Mouse (Mus musculus) kidney, adult 2 months (tissue): ENCODE measurements around the gene Ryr1. TPM values are rescaled to one million over a fixed set of nuclear protein-coding genes. Genes with fewer than 3 reads are reported as not detected.

Experiments used
- DNase-seq: peaks from one replicate; pipeline ENCODE4 v3.0.0; 2021
- H3K27ac ChIP-seq: fragments of 200-500 bp; 2 replicates; pipeline ENCODE4 v1.5.1; 2012; ENCODE audit warnings: low read depth, low read length, control low read depth, inconsistent platforms; ENCODE audit not compliant: insufficient read depth
- H3K27me3 ChIP-seq: fragments of 200-500 bp; replicated peaks from 2 replicates; pipeline ENCODE4 v1.6.1; 2012; ENCODE audit warnings: mild to moderate bottlenecking, moderate library complexity, low read length, inconsistent platforms; ENCODE audit not compliant: control insufficient read depth, insufficient read depth
- H3K36me3 ChIP-seq: fragments of 200-500 bp; 2 replicates; pipeline ENCODE4 v1.6.1; 2012; ENCODE audit warnings: mild to moderate bottlenecking, moderate library complexity, low read length, inconsistent platforms; ENCODE audit not compliant: control insufficient read depth, insufficient read depth
- H3K4me1 ChIP-seq: fragments of 200-500 bp; 2 replicates; pipeline ENCODE4 v1.6.1; 2011; ENCODE audit warnings: low read length; ENCODE audit not compliant: control insufficient read depth, insufficient read depth
- H3K4me3 ChIP-seq: fragments of 200-500 bp; 2 replicates; pipeline ENCODE4 v1.5.1; 2011; ENCODE audit warnings: mild to moderate bottlenecking, low read depth, low read length, control low read depth; ENCODE audit not compliant: insufficient read depth
- CTCF ChIP-seq: fragments of 200-500 bp; conservative IDR thresholded peaks from 2 replicates; pipeline ENCODE4 v1.5.1; 2011; ENCODE audit warnings: low read depth, mild to moderate bottlenecking, control low read depth, low read length, moderate library complexity, mixed read lengths; ENCODE audit not compliant: insufficient read depth, insufficient read length
- POLR2A ChIP-seq: fragments of 200-500 bp; IDR thresholded peaks from one replicate; pipeline ENCODE4 v1.6.1; 2011; ENCODE audit warnings: low read depth, low read length, control low read depth
- WGBS: fragments of 180-500 bp; shearing (Covaris S2); methylation state at CpG from one replicate; pipeline ENCODE4 v1.1.7; 2018; 5-methylcytosine and 5-hydroxymethylcytosine counted together
- polyA plus RNA-seq: library from polyadenylated mRNA; depleted of rRNA; stranded (reverse); fragments of >200 nt; gene quantifications from 2 replicates; pipeline ENCODE4 v1.2.3, GENCODE M21; 2012

Gene Ryr1
- polyA plus RNA-seq, 1 experiment, result 3.0 TPM

DNA sequence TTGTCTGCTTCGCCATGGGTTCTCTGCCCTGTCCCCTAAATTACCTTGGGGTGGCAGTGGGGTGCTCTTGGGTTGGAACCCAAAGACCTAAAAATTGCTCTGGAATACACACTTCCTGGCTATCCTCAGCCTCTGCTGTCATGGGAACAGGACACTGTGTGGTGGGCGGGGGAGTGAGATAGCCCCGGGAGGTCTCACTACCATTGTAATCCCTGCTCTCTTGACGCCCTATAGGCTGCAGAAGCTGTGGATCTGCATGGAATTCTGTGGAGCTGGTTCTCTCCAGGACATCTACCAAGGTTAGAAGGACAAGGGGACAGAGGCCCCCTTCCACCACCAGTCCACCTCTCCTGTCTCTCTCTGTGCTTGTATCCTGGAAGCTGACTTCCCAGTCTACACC lies 141.1 kb downstream of the Ryr1 start:
- 91% methylated on average over 4 of the region's 4 CpGs for WGBS
- H3K4me3 ChIP-seq, result no peak overlapping the region
- TF ChIP-seq CTCF (no peak), POLR2A (no peak)
- no peaks in the 10 kb centered on the region for H3K36me3 ChIP-seq
- no peak for DNase-seq
- H3K4me1 ChIP-seq, result no peaks in the 10 kb centered on the region; the same call in 1 of the 2 replicates
- no peak overlapping the region for H3K27ac ChIP-seq
- H3K27me3 ChIP-seq, result no peaks in the 10 kb centered on the region

DNA sequence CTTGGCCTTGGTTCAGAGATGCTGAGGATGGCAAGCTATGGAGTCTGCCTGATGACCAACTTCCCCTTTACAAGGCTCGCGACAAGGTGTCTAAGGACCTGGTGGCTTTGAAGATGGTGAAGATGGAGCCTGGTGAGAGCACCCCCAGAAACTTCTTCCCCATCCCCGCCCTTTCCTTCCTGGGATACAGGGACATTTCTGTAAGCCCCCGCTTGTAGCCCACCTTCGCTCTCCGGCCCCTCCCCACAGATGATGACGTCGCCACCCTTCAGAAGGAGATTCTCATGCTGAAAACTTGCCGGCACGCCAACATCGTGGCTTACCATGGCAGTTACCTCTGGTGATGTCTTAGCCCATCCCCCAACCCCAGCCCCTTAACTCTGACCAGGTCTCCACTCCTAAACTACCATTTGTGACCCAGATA lies 141.8 kb downstream of the Ryr1 start:
- H3K4me3 ChIP-seq, result no peak overlapping the region
- no peaks in the 10 kb centered on the region for H3K27me3 ChIP-seq
- 79% methylated on average over 11 of the region's 11 CpGs for WGBS
- TF ChIP-seq POLR2A, result no peak
- TF ChIP-seq CTCF, result no peak
- peaks cover 2% of the 10 kb centered on the region; the same call in 1 of the 2 replicates for H3K4me1 ChIP-seq
- no peak overlapping the region for H3K27ac ChIP-seq
- DNase-seq, result no peak
- no peaks in the 10 kb centered on the region for H3K36me3 ChIP-seq

DNA sequence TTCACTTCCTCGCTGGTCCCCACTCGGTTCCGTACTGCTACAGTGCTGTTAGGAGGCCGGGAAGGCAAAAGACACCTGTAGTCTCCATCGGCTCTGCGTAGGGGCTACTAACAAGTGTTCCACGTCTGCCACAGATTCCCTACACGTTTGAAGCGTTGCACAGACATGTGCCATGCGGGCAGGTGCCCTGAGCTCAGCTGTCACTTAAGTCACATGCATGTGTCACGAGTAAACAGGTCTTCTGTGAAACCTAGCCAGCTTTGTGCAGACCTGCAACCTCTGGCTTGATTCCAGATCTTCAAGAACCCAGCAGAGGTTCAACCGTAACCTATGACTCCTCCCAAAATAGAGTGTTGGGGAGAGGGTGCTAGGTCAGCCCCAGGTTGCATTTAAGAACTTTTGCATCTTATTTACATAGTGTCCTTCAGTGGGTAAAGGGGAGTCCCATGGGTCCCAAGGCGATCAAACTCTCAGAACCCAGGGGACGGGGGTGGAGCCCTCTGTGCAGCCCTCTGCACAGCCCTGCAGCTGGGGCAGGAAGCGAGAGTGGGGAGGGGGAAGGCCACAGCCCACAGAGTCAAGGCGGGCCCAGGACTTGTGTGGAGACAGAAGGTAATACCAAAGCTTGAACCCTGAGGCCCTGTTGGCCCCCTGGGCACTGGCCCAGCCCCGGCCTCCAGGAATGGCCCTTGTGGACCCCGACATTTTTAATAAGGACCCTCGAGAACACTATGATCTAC lies 142.5 kb downstream of the Ryr1 start:
- 13% methylated on average over 19 of the region's 19 CpGs for WGBS
- Histone ChIP-seq H3K27ac (peak overlapping the region; percentile 32; the same call in 1 of the 2 replicates), H3K4me3 (peak overlapping the region; percentile 52), H3K36me3 (no peaks in the 10 kb centered on the region), H3K4me1 (peaks cover 3% of the 10 kb centered on the region; the same call in 1 of the 2 replicates), H3K27me3 (no peaks in the 10 kb centered on the region)
- TF ChIP-seq POLR2A, result no peak
- no peak for TF ChIP-seq CTCF
- no peak for DNase-seq

DNA sequence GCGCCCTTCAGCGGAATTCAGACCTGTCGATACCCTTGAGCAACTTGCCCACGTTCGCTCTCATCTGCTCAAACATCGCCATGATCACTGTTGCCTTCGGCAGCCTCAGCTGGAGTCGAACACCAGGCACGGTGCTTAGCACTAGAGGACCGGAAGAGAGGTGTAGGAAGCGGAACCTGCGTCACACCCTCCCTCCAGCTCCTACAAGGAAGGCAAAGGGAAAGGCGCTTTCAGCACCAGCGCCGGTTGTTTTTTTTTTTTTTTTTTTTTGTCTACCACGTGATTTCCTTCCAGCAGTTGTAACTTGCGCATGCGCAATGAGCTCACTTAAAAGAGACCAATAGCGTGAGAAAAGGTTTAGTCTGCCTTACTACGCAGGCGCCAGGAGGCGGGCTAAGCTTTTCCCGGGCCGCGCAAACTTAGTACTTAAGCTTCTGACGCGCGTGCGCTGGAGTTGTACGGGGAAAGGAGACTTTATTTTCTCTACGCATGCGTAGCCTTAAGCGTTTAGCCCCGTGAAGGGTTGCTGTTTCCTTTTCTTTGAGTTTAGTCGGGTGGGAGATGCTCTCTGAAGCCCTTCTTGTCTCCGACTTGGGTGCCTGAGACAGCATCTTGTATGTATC lies 143.2 kb downstream of the Ryr1 start, which contains the start of the genes Eif3k and Map4k1:
TSS of gene Eif3k (minus strand) at position 214 of the 623 bp plus-strand sequence.
TSS of gene Map4k1 (plus strand) at position 400 of the 623 bp plus-strand sequence.
- Histone ChIP-seq H3K36me3 (no peaks in the 10 kb centered on the region), H3K27me3 (no peaks in the 10 kb centered on the region), H3K4me1 (peaks cover 8% of the 10 kb centered on the region; the same call in 1 of the 2 replicates), H3K27ac (peak within 1 kb of the TSS; percentile 32; the same call in 1 of the 2 replicates), H3K4me3 (peak within 1 kb of the TSS; percentile 58)
- DNase-seq, result peak; percentile 99
- under 1% methylated on average over 36 of the region's 36 CpGs for WGBS
- TF ChIP-seq CTCF (no peak), POLR2A (peak; percentile 71)

DNA sequence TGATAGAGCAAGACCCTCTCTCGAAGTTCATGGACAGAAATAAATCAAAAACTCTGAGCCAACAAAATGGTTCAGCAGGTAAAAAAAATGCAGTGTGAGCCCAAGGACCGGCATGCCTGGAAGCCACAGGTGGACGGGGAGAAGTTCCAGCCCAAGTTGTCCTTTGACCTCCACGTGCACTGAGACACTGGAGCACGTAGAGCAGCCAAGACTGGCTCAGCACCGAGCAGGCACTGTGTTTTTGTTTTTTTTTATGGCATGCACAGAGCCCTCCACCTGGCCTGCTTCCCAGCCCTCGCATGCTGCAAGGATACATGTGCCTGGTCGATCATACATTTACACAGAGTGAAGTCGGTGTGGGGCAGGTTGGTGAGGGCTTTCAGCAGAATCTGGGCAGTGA lies 147.4 kb downstream of the Ryr1 start:
- TF ChIP-seq CTCF (no peak), POLR2A (no peak)
- WGBS, result 35% methylated on average over 9 of the region's 9 CpGs
- H3K4me1 ChIP-seq, result peaks cover 8% of the 10 kb centered on the region; the same call in 1 of the 2 replicates
- H3K27me3 ChIP-seq, result no peaks in the 10 kb centered on the region
- H3K36me3 ChIP-seq, result no peaks in the 10 kb centered on the region
- H3K27ac ChIP-seq, result no peak overlapping the region; the same call in 1 of the 2 replicates
- no peak overlapping the region for H3K4me3 ChIP-seq
- DNase-seq, result peak; percentile 92

DNA sequence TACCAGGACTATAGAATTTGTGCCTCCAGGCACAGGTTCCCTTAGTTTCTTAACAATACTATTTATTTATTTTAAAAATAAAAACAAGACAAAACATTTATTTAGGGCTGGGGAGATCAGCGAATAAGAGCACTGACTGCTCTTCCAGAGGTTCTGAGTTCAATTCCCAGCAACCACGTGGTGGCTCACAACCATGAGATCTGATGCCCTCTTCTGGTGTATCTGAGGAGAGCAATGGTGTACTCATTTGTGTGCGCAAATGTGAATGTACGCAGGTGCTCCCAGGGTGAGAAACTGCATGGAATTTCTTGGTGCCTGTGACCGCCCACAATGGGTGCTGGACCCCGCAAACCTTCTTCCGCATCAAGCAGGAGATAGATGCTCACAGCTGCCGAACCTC lies 152.0 kb downstream of the Ryr1 start:
- 75% methylated on average over 8 of the region's 8 CpGs for WGBS
- no peaks in the 10 kb centered on the region for H3K27me3 ChIP-seq
- DNase-seq, result peak; percentile 61
- H3K4me1 ChIP-seq, result peaks cover 23% of the 10 kb centered on the region
- H3K27ac ChIP-seq, result no peak overlapping the region
- H3K36me3 ChIP-seq, result no peaks in the 10 kb centered on the region
- no peak overlapping the region for H3K4me3 ChIP-seq
- TF ChIP-seq POLR2A (no peak), CTCF (peak; percentile 55)

DNA sequence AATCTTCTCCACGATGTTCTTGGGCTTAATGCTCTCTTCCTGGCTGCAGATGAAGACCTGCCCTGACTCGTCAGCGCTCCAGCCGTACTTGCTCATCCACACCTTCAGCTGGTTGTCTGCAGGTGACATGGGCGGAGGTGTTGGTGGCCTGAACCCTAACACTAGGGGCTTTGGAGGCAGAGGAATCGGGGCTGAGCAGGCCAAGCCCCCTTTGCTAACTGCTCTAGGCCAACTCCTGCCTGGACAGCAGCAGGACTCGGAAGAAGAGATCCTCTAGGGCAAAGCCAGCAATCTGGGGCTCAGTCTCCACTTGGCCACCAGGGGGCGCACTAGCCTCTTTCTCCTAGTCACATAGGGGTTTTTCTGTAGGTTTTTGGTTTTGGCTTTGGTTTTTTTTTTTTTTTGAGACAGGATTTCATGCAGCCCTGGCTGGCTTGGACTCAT lies 152.4 kb downstream of the Ryr1 start:
- Histone ChIP-seq H3K27ac (no peak overlapping the region), H3K4me3 (no peak overlapping the region), H3K4me1 (peaks cover 23% of the 10 kb centered on the region), H3K36me3 (no peaks in the 10 kb centered on the region), H3K27me3 (no peaks in the 10 kb centered on the region)
- TF ChIP-seq POLR2A (no peak), CTCF (peak; percentile 69)
- DNase-seq, result peak; percentile 77
- WGBS, result 67% methylated on average over 8 of the region's 8 CpGs
